Mouse (Mus musculus) gastrocnemius, postnatal 10 days (tissue): ENCODE data around the gene Gm48552. TPM values are rescaled to one million over a fixed set of nuclear protein-coding genes. Genes with fewer than 3 reads are reported as not detected.
A peak's percentile ranks its signal among the peaks of the same experiment; 100 is the strongest.

Experiments used
- DNase-seq: peaks from one replicate; pipeline ENCODE4 v3.0.0; 2021; ENCODE audit warnings: mixed read lengths
- total RNA-seq, 2 experiments: library from RNA; stranded (reverse); gene quantifications; 2 replicates each; pipeline ENCODE4 v1.2.3; 2021

Gm48552 gene
- total RNA-seq, 2 experiments from 2014 or later, result 0.33 to 2.0 TPM

DNA sequence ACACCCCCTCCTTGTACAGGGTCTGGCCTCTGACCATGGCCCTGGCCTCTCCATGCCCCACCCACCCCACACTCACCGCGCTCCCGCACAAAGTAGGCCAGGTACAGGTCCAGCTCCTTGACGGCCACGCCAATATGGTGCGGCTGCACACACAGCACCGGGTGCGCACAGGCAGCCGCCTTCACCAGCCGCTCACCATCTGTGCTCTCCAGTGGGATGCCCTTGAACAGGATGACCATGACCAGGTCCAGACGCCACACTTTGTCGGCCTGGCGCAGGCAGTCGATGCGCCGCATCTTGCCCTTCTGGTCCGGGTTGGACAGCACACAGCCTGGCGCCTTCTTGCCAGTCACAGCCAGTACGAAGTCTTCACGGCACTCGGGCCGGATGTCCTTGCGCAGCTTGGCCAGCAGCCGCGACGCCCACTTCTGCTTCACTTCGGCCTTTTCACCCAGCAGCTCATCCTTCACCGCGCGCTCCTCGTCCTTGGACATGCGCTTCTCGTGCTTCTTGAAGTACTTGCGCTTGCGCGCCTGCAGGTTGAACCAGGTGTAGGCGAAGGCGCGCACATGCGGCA is 31.5 kb downstream of the Gm48552 start:
- peak; percentile 16 for DNase-seq

DNA sequence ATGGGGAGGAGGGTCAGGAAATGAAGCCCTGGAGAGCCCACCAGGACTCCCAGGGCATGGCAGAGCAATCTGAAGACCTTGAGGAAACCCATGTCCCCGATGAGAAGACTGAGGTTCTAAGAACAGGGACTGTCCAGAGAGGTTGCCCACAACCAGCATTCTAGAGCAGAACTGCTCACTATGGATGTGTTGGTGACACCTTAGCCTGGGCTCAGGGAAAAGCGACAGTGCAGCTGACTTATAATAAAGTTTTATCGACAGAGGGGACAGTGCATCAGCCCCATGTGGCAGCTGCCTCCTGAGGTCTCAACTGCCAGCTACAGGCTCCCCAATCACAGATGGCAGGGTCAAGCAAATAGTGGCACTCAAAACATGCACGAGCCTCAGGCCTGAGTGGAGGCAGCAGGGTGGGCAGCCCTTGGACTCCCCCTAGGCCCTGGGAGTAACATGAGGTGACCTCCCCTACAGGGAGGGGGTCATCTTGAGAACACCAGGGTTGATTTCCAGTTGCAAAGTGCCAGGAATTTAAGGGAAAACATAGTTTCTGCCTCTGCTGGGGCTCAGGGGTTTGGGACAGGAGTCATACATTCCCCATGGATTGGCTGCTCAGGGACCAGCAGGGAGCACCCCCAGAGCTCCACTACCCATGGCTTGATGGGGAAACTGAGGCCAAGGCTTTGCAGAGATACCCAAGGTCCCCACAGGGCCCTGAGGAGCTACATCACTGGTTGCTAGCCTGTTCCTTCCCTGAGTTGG is 32.4 kb downstream of the Gm48552 start:
- DNase-seq, result peak; percentile 9

DNA sequence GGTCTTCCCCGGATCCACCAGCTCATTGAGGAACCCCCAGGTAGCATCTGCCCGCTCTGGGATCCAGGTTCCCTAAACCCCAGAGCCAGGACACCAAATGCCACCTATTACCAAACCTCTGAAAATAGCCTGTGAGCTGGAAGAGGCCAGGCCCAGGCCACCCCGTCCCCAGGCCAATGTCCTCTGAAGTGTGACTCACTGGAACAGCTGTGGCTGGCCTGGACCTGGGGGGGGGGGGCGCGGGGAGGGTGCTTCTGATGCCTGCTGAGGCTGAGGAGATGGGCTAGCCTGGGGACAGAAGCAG is 32.9 kb downstream of the Gm48552 start:
- DNase-seq, result peak; percentile 40

DNA sequence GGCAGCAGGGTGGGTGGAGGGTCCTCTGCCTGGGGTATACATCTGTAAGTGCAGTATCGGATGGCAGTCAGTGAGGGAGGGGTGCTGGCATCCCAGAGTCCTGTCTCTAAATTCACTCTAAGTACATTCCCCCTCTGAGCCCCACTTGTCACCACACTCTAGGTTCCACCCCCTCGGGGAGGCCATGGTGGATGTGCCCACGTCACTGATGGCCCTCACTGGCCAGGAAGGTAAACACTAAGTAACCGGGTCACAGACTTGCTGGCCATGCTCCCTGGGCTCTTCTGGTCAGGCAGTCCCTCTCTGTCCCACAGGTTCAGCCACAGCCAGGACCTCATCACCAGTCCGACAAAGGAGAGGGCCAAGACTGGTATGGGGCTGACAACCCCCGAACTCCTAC is 33.4 kb downstream of the Gm48552 start:
- peak; percentile 27 for DNase-seq

DNA sequence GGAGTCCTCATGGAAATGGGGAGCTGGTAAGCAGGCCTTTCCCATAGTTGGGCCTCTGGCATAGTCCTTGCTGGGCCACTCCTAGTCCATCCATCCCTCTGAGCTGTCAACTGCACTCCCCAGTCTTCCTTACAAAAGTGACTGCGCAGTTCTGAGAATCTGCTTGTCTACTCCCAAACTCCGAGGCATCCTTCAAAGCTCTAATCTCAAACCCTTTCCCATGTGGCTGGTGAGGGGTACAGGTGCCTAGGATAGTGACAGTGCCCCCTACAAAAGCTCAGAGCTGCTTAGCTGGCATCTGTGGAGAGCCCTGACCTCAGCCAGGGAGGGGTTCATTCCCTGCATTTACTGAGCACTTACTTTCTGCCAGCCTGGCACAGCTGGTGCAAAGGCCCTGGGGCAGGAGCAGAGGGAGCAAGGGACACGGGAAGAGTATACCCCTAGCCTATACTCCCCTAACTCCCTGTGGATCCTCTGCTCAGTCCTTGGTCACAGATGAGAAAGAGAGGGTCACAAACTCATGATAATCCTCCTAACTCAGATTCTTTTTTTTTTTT is 33.9 kb downstream of the Gm48552 start:
- no peak for DNase-seq

DNA sequence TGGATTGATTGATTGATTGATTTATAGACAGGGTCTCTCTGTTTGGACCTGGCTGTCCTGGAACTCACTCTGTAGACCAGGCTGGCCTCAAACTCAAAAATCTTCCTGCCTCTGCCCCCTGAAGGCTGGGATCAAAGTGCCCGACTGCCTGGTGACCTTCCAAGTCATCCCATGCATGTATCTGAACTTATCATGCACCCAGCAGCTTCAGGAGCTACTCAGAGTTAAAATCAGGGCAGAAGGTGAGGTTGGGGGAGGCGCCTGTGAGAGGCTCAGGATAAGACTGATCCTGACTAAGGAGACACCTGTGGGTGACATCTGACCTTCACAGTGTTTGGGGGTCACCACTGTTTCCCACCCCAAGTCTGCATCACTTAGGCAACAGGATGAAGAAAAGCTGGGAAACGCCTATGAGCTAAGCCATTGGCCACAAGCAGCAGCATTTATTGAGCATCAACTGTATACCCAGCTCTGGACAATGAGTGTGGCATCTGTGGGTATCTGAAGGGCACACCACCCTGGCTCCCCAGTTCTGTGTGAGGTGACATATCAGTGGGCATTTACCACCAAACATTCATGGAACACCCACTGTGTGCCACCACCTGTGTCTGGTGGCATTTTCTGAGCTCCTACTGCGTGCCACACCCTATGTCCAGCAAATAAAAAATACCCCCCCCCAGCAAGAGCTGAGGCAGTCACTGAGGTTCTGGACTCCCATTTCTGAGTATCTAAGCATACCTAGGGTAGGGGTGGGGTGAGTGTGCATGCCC is 34.9 kb downstream of the Gm48552 start:
- DNase-seq, result peak; percentile 15

DNA sequence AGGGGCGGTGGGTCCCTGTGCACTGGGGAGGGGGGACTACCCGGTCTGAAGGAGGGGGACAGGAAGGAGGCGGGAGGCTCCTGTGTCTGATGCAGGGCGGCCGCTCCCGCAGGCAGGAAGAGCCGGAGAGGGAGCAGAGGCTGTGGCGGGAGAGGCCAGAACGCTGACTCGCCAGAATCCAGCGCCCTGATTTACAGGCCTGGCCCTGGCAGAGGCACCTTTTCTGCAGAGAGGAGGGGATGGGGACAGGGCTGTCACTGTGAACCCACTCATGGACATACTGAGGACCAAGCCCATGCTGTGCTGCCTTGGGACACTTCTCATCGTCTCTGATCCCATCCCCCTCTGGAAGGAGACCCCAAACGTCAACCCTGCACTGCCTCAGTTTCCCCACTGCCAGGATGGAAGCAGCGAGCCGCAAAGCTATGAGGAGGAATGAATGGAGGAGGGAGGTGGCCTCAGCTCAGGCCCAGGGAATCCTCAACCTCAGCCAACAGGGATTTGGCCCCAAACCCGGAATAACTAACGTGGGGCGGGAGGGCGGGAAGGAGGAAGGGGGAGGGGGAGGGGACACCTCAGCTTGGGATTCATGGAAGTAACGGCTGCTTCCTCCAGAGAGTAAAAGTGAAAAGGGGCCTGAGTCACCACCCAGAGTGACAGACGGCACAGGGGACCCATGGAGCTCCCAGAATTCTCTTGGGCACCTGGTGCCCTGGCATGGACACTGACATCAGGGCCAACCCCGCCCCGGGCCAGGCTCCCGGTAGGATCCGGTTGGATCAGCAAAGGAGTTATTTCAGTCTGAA is 35.6 kb downstream of the Gm48552 start:
- DNase-seq, result peak; percentile 81

DNA sequence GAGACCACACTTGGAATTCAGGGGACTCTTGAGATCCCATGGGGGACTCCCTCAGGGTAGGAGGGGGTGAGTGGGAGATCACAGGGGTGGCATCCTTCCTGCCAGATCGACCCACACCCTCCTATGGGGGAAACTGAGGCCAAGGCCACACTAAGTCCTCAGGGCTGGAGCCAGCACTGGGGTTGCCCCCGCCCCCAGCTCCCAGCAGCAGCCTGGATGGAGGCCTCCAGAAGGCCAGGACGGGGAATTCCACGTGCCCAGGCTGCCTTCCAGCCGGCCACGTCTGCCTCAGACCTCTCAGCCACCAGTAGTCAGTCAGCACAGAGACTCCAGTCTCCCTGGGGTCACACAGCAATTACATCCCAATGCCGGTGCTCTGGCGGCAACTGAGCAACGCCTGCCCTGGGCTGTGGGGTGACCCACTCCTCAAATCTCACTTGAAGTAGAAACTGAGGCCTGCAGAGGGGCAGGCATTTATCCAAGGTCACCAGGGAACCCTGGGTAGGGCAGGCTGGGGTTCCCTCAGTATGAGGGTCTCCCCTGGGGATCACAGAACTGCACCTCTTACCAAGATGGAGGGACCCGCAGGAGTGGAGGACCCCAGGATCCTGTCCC is 36.5 kb downstream of the Gm48552 start:
- peak; percentile 70 for DNase-seq

DNA sequence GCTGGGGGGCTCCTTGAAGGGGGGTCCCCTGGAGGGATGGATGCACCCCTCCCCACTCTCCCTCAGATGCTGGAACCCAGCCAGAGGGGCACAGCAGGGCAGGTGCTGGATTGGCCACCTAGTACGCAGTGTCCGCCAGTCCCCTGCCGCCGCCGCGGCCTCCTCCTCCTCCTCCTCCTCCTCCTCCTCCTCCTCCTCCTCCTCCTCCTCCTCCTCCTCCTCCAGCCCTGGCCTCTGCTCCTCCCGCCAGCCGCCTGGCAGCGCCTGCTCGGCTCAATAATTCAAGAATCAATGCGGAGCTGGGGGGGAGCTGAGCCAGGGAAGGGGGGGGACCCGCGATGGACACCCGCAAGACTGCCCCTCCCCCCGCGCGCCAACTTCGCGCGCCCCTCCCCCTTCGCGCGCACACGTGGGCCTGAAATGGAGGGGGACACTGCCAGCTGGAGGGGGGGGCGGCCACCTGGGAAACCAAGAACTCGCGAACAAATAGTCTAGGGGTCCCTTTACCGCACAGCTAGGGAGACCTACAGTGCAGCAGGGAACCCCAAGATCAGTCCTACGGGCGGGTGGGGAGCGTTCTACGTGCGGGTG is 37.4 kb downstream of the Gm48552 start:
- DNase-seq, result peak; percentile 71

DNA sequence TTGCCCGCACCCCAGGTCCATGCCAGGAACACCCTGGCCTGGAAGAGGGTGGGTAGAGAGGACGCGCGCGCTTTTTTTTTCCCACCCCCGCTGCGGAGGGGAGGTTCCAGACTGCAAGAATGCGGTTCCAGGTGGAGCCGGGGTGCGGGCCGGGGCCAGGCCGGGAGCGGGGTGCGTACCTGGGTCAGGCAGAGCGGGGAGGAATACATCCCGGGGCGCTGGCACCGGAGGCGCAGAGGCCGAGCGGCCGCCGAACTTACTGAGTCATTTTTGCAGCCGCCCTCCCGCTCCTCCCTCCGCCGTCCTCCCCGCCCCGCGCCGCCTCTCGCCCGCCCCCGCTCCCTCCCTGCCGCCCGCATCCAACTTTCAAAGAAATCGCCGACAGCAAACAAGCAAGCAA is 38.1 kb downstream of the Gm48552 start:
- DNase-seq, result peak; percentile 78

DNA sequence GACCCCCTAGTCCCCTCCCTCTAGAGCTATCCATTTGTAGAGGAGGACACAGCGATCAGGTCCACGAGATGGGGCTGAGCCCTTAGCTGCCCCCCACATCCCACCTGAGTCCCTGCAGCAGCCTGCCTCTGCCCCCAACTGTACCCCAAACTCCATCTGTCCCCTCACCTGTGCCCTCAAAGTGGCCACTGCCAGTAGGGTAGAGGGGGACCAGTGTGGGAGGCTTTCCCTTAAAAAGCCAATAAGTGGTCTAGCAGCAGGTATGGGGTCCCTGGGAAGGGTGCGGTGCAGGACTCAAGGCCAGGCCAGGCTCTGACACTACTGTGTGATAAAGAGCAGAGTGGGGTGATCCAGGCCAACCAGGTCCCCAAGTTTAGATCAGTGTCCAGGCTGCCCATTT is 38.5 kb downstream of the Gm48552 start:
- DNase-seq, result no peak

DNA sequence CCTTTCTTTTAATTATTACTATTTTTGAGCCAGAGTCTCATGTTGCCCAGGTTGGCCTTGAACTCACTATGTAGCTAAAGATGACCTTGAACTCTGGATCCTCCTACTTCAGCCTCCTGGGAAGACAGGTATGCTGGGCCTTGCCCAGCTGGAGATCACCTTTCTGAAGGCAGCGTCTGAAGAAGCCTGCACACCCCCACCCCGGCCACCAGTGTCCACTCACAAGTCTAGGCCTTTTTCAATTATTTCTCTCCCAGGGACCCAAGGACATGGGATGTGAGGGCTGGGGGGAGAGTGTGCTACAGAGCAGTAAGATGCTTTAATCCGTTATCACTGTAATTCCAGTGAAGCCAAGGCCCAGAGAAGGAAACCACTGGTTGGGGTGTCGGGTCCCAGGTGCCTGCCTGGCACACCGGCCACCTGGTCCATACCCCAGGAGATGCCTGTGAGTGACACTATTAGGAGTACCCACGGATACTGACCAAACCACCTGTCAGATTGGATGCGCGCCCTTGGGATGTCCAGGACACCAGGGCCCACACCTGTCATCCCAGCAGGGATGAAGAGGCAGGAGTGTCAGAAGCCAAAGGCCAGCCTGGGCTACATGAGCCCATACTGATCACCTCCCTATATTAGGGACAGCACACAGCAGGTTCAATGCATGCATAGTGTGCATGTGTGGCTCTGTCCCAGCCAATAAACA is 39.1 kb downstream of the Gm48552 start:
- peak; percentile 14 for DNase-seq

DNA sequence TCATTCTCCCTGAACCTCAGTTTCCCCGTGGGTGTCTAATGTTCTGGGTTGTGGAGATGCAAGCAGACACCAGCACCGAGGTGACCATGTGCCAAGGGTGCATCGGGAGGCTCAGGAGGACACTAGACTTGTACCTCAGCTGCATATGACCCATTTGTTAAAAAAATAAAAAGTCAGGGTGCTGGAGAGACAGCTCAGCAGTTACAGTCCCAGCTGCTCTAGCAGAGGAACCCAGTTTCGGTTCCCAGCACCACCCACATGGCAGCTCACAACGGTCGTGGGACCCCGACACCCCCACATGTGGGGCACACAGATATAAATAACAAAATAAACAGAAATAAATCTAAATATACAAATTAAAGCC is 39.7 kb downstream of the Gm48552 start:
- DNase-seq, result no peak

DNA sequence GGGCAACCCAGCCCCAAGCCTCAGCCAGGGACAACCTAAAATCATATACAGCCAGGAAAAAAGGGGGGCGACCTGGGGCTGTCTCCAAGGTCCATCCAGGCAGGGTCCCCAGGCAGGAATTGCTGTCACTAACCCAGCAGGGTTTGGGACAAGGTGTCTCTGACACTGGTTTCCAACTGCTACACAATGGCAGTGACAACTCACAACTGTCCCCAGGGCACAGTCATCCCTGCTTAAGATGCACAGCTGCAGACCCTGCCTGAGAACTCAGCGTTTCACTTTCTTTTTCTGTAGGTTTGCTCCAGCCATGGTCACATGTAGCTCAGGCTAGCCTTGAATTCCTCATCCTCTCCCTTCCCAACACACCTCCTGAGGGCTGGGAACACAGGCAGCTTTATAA is 40.3 kb downstream of the Gm48552 start:
- DNase-seq, result peak; percentile 8

DNA sequence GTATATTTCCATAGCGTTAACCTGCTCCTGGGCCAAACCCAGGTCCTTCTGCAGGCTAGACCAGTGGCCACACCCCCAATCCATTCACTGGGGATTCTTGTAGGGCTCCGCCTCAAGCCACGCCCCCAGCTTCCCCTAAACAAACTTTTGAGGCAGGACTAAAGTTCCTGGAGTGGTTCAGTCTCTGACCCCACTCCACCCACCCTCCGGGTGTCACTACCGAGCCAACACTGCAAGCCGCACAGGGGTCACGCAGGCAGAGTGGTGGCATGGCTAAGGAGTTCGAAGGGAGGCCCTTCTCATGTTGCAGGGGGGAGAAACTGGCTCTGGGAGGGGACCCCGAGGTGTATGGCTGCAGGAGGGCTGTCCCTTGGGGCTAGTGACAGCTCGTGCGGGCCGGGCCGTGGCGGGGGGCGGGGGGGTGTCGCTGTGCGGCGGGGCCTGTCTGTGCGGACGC is 40.8 kb downstream of the Gm48552 start:
- peak; percentile 79 for DNase-seq

DNA sequence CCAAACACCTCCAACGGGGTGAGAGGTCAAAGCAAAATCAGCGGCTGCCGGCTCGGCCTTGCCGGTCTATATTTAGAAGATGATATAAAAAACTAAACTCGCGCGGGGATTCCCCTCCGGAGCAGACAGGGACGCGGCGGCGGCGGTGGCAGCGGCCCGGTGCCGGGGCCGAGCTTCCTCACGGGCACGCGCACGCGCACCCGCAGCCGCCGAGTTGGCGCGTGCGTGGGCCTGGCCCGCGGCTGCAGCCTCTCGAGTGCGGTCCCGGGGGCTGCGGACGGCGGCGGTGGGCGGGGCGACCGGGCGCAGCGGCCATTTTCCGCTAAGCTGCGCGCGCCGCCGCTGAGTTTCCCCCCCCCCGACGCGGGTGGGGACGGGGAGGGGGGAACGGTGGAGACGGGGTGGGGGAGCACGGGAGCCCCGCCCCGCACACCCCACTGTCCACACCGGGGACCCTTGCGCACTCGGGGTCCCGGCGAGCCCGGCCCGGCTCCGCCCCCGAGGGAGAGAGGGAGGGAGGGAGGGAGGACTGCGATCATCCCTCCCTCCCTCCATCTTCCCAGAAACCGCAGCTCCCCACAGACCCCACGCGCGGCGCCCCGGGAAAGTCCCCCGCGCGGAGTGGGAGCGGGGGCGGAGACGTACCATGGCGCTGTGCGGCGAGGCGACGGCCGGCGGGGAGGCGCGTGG is 41.5 kb downstream of the Gm48552 start:
- DNase-seq, result peak; percentile 89

DNA sequence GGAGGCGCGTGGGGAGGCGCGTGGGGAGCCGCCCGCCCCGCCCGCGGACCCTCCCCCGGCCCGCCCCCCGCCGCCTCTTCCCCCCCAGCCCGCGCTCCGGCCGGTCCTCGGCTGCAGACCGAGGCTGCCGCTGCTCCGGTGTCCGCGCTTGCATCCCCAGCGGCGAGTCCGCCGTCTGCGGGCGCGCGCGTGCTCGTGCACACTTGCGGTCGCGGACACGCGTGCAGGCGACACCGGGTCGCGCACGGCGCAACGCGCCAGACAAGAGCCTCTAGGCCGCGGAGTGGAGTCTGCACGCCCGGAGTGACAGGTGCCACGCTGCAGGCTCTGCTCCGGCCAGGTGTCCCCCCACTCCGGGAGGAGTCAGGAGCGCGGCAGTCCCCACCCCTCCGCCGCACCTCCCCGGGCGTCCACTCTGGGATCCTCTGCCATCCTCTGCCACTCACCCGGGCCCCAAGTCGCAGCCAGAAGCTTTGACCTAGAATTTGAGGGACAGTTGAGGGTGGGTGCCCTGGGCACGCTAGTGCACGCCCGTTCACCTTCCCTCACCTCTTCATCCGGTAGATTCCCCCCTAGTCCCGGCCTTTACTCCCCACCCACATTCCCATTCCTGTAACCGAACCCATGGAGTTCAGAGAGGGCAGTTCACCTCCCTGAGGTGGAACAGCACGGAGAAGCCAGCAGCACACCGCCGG is 42.2 kb downstream of the Gm48552 start:
- DNase-seq, result peak; percentile 69

DNA sequence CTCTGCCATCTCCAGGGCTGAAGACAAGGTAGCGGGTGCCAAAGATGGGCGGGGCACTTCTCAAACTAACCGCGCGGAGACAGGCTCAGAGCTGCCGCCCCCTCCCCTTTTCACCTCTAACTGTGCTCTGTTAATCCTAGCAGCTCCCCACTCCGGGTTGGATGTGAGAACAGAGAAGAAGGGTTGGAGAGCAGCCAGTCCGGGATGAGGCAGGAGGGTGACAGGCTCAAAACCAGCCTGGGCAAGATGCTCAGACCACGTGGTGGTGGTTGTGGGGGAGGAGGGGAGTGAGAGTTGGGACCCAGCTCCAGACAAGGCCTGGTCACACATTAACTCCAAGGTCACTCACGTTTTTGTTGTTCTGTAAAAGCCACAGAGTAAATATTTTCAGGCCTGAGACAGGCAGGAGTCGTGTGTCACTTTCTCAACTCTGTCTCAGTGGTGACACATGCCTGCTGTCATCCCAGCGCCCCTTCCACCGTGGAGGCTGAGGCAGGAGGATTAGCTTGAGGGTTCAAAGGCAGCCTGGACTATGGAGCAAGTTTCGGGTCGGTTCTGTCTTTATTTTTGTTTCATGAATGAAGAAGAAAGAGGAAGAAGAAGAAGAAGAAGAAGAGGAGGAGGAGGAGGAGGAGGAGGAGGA is 42.8 kb downstream of the Gm48552 start:
- peak; percentile 36 for DNase-seq
